Mouse (Mus musculus) lung, embryonic 14.5 days (tissue): ENCODE measurements at regions not wholly inside any gene's neighbourhood (a gene's known extent, or its start where the extent isn't known, plus 50 kb on each side); places are given as distances from the start of the nearest gene placed in this dataset.

Experiments used
- ATAC-seq: fragments of 200-750 bp; cut with Nextera tagmentation; 2 replicates; pipeline ENCODE4 v1.8.0; 2017; ENCODE audit warnings: mild to moderate bottlenecking, moderate TSS enrichment, moderate library complexity; ENCODE audit not compliant: insufficient read depth
- DNase-seq: peaks from one replicate; pipeline ENCODE4 v3.0.0-alpha.2; 2015
- H3K27ac ChIP-seq: fragments of 300-500 bp; sonication (generic); 2 replicates; pipeline ENCODE4 v1.5.1; 2014; ENCODE audit warnings: low read depth, mild to moderate bottlenecking, moderate library complexity
- H3K27me3 ChIP-seq: fragments of 300-500 bp; sonication (generic); 2 replicates; pipeline ENCODE4 v1.6.1; 2014; ENCODE audit warnings: low read length, control low read depth; ENCODE audit not compliant: insufficient read depth
- H3K36me3 ChIP-seq: fragments of 300-500 bp; sonication (generic); 2 replicates; pipeline ENCODE4 v1.6.1; 2014; ENCODE audit warnings: control low read depth; ENCODE audit not compliant: insufficient read depth
- H3K4me1 ChIP-seq: fragments of 300-500 bp; sonication (generic); 2 replicates; pipeline ENCODE4 v1.6.1; 2014; ENCODE audit warnings: antibody characterized with exemption, control low read depth; ENCODE audit not compliant: insufficient read depth
- H3K4me2 ChIP-seq: fragments of 300-500 bp; sonication (generic); 2 replicates; pipeline ENCODE4 v1.6.1; 2014; ENCODE audit warnings: mild to moderate bottlenecking
- H3K4me3 ChIP-seq: fragments of 300-500 bp; sonication (generic); 2 replicates; pipeline ENCODE4 v1.5.1; 2014; ENCODE audit warnings: low read depth, low read length
- H3K9ac ChIP-seq: fragments of 300-500 bp; sonication (generic); 2 replicates; pipeline ENCODE4 v1.6.1; 2014
- H3K9me3 ChIP-seq: fragments of 300-500 bp; sonication (generic); 2 replicates; pipeline ENCODE4 v1.6.1; 2016; ENCODE audit warnings: low read depth, low read length, control low read depth
- CTCF ChIP-seq: IDR thresholded peaks from 2 replicates; pipeline ENCODE4 v1.5.1; 2016; ENCODE audit warnings: antibody characterized with exemption, low read depth
- WGBS: fragments of 180-500 bp; shearing (Covaris S2); extraction: QIAGEN DNeasy Blood & Tissue Kit; methylation state at CpG from one replicate; pipeline ENCODE4 v1.1.7; 2014; 5-methylcytosine and 5-hydroxymethylcytosine counted together

DNA sequence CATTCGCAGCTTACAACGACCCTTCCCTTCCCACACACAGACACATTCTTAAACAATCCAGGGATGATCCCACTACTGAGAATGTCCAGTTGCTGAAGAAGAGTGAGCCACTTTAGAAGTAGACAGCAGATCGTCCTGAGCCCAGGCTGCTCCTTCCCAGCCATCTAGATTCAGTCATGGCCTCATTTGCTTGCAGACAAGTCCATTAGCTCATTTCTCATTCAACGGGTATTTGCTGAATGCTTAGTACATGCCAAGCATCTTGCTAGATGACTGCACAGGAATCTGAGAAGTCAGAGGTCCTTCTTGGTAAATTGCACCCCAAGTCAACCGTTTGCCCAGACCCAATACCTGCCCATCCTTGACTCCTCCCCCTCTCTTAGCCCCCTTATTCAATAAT, 57.8 kb downstream of the Ier5 start:
- TF ChIP-seq CTCF = no peak
- H3K4me2 ChIP-seq = no peak overlapping the region
- H3K27me3 ChIP-seq = no peaks in the 10 kb centered on the region
- DNase-seq (no peak), ATAC-seq (no peak)
- H3K9me3 ChIP-seq = no peaks in the 10 kb centered on the region
- no peaks in the 10 kb centered on the region for H3K36me3 ChIP-seq
- H3K4me3 ChIP-seq = no peak overlapping the region
- 0 out of 2 replicates have a peak, but pooled peaks cover 9% of the 10 kb centered on the region for H3K4me1 ChIP-seq
- 55% methylated on average over 5 of the region's 5 CpGs for WGBS
- H3K27ac ChIP-seq = no peak overlapping the region; the same call in 1 of the 2 replicates
- H3K9ac ChIP-seq = no peak overlapping the region

DNA sequence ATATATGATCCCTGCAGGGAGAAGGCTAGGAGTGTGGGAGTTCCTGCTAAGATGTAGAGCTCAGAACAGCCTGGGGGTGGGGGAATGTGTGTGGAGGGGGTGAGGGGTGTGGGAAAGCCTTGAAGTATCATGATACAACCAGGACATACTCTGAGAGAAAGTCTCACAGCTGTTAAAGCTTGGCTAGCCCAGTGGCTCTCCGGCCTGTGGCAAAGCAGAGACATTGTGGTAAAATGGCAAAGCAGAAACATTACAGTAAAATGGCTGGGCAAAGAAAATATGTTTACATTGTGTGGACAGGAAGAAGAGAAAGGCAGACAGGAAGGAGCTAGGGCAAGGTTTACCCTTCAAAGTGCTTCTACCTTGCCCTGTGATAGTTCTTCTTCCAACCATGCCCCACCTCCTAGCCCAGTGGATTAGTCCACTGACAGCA, 58.5 kb downstream of the Ier5 start:
- H3K27ac ChIP-seq = peak overlapping the region; percentile 83
- DNase-seq (peak; percentile 48), ATAC-seq (peak; percentile 55; the same call in 1 of the 2 replicates)
- 34% methylated on average over 1 of the region's 1 CpGs for WGBS
- no peaks in the 10 kb centered on the region for H3K36me3 ChIP-seq
- 0 out of 2 replicates have a peak, but pooled peaks cover 9% of the 10 kb centered on the region for H3K4me1 ChIP-seq
- H3K4me3 ChIP-seq = no peak overlapping the region
- no peak for TF ChIP-seq CTCF
- no peak overlapping the region for H3K9ac ChIP-seq
- H3K4me2 ChIP-seq = no peak overlapping the region
- H3K27me3 ChIP-seq = no peaks in the 10 kb centered on the region
- H3K9me3 ChIP-seq = no peaks in the 10 kb centered on the region

- H3K9ac ChIP-seq = no peak overlapping the region
- TF ChIP-seq CTCF = no peak
- peak overlapping the region; percentile 83 for H3K27ac ChIP-seq
- WGBS = 30% methylated on average over 8 of the region's 9 CpGs
- ATAC-seq (peak; percentile 77), DNase-seq (peak; percentile 66)
- no peaks in the 10 kb centered on the region for H3K9me3 ChIP-seq
- no peak overlapping the region for H3K4me2 ChIP-seq
- H3K4me1 ChIP-seq = 0 out of 2 replicates have a peak, but pooled peaks cover 9% of the 10 kb centered on the region
- no peaks in the 10 kb centered on the region for H3K27me3 ChIP-seq
- no peaks in the 10 kb centered on the region for H3K36me3 ChIP-seq
- H3K4me3 ChIP-seq = no peak overlapping the region
Observed at GRCm38 (mm10) chr1:155040086-155040726, 59.2 kb downstream of the Ier5 start.

DNA sequence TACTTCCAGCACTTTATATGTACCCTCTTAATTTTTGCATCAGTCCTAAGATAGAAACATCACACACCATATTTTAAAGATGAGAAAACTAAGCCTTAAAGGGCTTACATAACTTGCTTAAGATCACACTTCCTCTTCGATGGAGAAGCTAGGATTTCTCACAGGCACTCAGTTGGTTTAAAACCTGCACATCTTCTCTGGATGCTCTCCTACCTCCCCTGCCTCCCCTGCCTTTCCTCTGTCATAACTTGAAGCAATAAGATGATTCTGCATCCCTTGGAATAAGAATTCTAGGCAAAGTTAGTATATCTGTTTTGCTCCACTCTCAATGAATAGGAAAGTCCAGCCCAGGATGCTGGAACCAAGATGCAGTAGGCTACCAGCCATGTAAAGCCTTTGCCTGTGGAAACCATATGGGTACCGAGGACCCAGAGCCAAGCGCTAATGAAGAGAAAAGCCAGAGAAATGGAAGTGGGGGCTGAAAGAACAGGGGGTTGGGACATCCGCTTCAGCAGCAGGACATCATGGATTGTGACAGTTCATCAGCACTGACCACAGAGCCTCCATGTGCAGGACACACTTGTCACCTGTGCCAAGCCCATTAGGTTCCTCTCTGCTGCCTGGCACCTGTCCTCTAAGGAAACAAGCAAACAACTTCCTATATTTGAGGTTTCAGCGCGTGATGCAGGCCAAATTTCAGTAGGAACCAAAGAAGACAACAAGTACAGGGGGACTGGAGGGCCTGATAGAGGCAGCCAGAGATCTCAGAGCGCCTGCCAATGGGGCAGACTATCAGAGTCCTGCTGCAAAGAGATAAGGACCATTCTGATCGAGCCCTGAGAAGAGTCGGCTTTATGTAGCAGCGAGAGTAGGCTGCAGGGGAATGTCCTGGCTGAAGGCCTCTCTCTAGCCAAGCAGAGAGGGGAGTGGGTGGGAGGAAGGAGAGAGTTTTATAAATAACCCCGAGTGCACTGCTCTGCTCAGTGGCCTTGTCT, 60.5 kb downstream of the Ier5 start:
- Histone ChIP-seq H3K27me3 (no peaks in the 10 kb centered on the region), H3K4me1 (0 out of 2 replicates have a peak, but pooled peaks cover 9% of the 10 kb centered on the region), H3K27ac (peak overlapping the region; percentile 65; the same call in 1 of the 2 replicates), H3K9ac (no peak overlapping the region), H3K36me3 (no peaks in the 10 kb centered on the region), H3K4me3 (no peak overlapping the region), H3K4me2 (no peak overlapping the region), H3K9me3 (no peaks in the 10 kb centered on the region)
- 51% methylated on average over 11 of the region's 11 CpGs for WGBS
- DNase-seq = no peak
- no peak for TF ChIP-seq CTCF
- ATAC-seq = peak; percentile 9; the same call in 1 of the 2 replicates

DNA sequence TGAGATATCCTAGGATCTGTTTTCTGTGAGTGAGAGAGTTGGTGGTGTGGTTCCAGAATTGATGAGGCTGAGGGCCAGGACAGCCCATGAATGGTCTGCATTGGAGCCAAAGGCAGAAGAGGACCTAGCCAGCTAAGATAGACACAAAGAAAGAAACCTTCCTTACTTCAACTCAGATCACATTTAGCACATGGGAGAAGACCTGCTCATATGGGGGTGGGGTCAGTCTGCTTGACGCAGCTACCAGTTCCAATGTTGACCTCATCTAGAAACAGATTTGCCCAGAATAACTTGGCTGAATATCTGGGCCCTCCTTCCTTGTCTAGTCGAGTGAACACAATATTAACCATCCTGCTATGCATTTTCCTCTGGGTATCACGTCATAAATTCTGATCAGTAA, 62.0 kb downstream of the Ier5 start:
- Histone ChIP-seq H3K4me2 (no peak overlapping the region), H3K36me3 (no peaks in the 10 kb centered on the region), H3K4me1 (0 out of 2 replicates have a peak, but pooled peaks cover 9% of the 10 kb centered on the region), H3K27ac (no peak overlapping the region), H3K9me3 (no peaks in the 10 kb centered on the region), H3K4me3 (no peak overlapping the region), H3K27me3 (no peaks in the 10 kb centered on the region), H3K9ac (no peak overlapping the region)
- no peak for ATAC-seq
- 74% methylated on average over 3 of the region's 3 CpGs for WGBS
- DNase-seq = no peak
- TF ChIP-seq CTCF = no peak

DNA sequence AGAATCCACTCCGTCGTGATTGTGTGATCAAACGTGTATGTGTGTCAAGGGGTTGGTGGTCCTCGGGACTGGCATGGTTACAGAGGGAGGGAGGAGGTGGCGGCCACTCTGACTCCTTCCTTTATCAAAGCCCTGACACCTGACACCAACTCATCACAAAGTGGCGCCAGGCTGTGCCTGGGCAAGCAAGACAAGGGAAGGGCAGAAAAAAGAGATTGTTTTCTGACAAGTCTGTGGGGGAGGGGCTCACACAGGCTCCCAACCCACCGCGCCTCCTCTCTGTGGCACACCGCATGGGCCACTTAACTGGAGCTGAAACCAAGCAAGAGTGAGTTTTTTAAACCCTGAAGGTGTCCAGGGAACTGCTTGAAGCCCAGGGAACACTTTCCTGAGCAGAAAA, 68.5 kb downstream of the Ier5 start:
- H3K27ac ChIP-seq = no peak overlapping the region
- no peaks in the 10 kb centered on the region for H3K36me3 ChIP-seq
- no peak for TF ChIP-seq CTCF
- DNase-seq (no peak), ATAC-seq (no peak)
- H3K9ac ChIP-seq = no peak overlapping the region; the same call in 1 of the 2 replicates
- H3K4me1 ChIP-seq = no peaks in the 10 kb centered on the region
- no peak overlapping the region for H3K4me2 ChIP-seq
- 13% methylated on average over 9 of the region's 9 CpGs for WGBS
- no peaks in the 10 kb centered on the region for H3K27me3 ChIP-seq
- H3K4me3 ChIP-seq = no peak overlapping the region
- H3K9me3 ChIP-seq = no peaks in the 10 kb centered on the region
